Mouse (Mus musculus) olfactory bulb, adult 2 months (tissue): ENCODE data around the gene Tlk1.

Experiments used
- CTCF ChIP-seq: fragments of 200-500 bp; IDR thresholded peaks from 2 replicates; pipeline ENCODE4 v1.5.1; 2012; ENCODE audit warnings: low read depth, mild to moderate bottlenecking, low read length, moderate library complexity; ENCODE audit not compliant: insufficient read depth
- POLR2A ChIP-seq: fragments of 200-500 bp; IDR thresholded peaks from 2 replicates; pipeline ENCODE4 v1.6.1; 2012; ENCODE audit warnings: mild to moderate bottlenecking, low read depth, low read length, moderate library complexity; ENCODE audit not compliant: insufficient read depth

GRCm38 (mm10) chr2:70859740-70860139 lies 34.2 kb upstream of the Tlk1 start:
- TF ChIP-seq POLR2A (no peak), CTCF (no peak)
